Mouse (Mus musculus) urinary bladder, adult 2 months (tissue): ENCODE results near the gene Izumo1r. TPM values are rescaled to one million over a fixed set of nuclear protein-coding genes. Genes with fewer than 3 reads are reported as not detected.

Source experiments
- DNase-seq: peaks from one replicate; pipeline ENCODE4 v3.0.0; 2022; ENCODE audit warnings: low spot score
- polyA plus RNA-seq: library from polyadenylated mRNA; depleted of rRNA; stranded (reverse); fragments of >200 nt; gene quantifications from 2 replicates; pipeline ENCODE4 v1.2.3, GENCODE M21; 2012; rRNA removed

Gene Izumo1r
- 0.14 and 0.15 TPM in 2 replicates for polyA plus RNA-seq

DNA sequence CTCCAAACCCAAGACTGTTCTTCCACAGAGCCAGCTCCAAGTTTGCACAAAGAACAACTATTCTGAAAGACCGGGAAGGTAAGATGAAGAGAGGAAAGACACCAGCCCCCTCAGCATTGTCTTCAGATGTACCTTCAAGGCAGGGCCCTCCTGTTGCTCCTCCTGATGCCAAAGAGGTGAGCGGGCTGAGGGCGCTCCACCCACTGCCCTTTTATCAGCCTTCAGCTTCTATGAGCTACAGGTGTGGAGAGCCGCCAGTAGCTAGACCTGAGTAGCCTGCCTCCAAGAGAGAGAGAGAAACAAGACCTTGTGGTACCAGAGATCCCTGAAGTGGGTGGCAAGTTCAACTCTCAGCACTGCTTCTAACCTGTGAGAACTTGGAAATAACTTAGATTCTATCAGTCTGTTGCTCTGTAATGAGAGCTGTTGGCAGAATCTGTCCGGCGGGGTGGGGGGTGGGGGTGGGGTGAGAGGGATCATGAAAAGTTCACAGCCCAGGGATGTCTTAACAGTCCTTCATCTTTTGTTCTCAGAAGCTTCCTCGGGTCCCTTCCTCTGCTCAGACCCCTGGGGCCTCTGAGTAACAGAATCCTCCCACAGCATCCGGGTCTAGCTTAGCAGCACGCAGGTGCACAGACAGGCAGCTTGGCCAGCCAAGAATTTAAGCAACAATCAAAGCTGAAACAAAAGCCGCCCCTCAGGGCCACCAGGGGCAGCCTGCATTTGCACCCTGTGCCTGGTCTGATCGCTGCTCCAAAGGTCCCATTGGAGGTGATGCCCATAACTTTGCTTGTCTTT lies at the start of gene Izumo1r:
Gene Izumo1r (minus strand): TSS at position 369 of the 798 bp plus-strand sequence.
- DNase-seq, result no peak

DNA sequence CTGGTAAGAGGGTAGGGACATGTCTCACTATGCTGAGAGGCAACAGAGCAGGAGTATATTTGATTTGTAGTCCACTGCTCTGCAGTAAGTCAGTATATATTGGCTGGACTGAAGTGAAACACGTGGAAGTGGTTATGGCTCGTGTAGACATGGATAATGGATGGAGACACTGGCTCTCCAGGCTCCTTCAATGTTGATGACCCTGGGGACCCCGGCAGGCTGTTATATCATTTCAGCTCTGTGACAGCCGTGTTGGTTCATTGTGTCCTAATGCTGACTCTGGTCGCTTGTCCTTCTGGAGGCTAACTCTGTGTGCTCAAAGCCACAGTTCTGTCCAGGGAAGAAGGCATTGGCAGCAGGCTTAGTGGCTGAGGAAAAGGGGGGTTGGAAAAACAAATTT lies 47.3 kb upstream of the Izumo1r start:
- DNase-seq, result no peak

DNA sequence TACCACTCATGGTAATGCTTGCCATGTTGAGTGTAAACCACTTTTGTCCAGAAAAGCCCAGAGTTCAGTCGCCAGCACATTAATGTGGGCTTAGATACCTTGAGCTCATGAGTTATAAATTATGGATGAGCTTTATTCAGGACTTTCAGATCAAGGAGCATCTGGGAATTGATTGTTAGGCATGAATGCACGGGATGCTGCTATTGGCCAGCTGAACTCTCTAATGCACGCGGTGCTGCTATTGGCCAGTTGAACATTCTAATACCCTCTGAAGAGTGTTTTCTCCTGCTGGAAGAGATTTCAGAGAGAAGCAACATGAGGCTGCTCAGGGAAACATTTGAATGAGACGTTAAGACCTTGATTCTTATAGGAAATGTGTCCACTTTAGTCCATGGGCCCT lies 45.1 kb upstream of the Izumo1r start:
- DNase-seq, result no peak

DNA sequence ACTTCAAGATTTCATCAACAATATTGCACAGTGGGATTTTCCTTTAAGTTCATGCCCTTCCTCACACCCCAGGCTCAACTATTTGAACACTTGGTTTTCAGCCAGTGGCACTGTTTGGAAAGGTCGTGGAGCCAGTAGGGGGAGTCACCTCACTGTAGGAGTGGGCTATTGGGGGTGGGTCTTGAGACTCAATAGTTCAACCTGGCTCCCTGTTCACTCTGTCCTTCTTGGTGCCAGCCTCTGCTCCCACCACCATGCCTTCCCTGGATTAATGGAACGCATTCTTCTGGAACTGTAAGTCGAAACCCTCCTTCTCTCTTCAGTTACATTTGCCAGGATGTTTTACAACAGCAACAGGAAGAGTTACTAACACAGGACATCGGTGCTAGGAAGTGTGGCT lies 42.9 kb upstream of the Izumo1r start:
- DNase-seq, result no peak

DNA sequence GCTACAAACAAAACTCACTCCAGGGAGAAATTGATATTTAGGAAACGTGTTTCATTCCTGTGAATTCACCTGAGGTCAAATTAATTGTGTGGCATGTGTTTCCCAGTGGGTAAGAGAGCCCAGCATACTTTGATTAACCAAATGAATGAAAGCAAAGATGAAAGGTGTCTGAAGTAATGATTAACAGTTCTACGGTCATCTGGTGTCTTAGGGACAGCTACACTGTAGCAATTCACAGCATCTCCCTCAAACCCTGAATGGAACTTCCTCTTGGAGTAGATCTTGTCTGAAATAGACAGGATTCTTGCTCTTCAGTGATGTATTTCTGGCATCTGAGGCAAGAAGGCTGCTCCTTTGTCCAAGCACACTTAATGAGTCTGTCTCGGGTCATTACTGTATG lies 42.2 kb upstream of the Izumo1r start:
- no peak for DNase-seq

DNA sequence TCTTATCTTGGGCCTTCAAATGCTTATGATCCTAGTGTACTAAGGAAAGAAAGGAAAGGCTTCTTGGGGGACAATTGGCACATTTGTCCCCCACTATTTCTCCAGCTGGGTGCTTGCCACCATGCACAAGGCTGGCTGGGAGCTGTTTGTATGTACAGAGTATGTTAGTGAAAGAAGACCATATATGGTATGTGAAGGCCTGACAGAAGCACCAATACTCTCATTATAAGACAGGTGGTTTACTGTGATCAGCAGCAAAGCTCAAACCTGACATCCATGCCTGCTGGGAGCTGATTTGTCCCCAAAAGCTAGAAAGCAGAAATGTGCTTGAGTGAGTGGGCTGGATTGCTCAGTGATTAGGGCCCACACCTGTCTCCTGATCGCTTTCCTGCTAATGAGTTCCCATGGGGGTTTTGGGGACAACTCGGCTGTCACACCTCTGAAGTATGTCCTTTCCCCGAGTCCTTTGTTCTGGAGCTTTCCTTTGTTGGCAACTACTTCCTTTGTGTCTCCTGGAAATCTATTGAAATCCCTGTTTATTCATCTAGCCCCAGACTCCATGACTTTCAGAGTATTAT lies 38.5 kb upstream of the Izumo1r start:
- no peak for DNase-seq

DNA sequence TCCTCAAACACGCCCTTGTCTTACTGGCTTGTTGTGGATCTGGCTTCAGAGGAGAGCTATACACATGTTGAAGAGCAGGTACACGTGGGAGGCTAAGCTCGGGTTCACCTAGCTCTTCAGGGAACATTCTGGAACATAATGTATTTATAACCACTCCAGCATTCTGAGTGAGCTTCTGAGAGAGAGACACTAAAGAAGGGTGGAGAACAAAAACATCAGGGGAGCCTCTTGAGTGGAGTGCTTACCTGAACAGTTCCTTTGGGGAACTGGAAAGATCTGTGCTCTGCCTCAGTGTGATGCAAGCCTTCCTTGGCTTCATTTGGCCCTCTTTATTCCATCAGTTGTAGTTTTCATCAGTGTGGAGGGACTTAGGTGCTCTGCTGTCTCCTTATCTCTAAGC lies 35.9 kb upstream of the Izumo1r start:
- no peak for DNase-seq

DNA sequence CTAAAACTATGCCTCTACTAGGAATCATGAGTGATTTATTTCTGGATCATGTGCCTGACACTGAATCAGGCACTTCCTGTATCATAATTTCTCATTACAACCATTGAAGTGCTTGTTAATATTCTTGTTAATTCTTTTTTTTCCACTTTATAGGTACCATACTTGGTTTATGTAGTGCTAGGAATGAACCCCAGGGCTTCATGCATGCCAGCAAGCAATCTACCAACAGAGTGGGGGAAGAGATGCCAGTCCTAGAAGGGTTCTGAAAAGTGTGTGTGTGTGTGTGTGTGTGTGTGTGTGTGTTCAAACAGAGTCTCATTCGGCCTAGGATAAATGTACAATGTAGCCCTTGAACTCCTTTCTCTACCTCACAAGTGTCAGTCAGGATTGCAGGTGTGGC lies 33.6 kb upstream of the Izumo1r start:
- no peak for DNase-seq

DNA sequence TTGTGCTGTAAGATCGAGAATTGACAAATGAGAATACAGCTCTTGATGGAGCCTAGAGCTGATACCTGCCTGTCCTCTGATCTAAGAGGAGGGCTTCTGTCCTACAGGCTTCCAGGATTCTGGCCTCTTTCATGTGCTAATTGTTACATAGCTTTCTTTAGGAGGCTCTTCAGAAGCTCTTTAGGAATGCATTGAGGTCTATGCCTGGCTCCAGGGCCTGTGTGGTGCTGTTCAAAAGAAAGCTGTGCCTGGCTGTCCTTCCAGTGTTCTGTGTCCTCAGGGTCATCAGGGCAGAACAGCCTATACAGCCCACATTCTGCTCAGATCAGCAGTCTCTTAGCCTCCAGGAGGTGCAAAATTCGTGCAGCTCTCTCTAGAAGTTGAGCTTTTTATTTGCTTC lies 31.1 kb upstream of the Izumo1r start:
- DNase-seq, result no peak

DNA sequence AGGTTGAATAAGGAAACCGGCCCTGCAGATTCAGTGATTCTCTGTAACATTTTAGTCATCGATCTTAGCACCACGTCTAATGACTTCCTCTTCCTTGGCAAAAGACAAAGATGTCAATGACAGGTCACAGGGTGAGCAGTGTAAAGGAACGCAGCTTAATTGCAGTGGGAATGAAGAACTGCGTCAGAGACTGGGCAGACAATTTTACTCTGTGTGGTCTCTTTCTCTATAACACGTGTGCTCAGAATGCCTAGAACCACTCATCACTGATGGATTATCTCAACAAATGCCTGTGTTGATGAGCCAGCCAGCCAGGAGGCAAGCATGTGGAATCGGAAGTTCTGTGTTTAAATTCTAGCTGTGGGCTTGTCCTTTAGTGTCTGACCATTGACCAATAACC lies 28.2 kb upstream of the Izumo1r start:
- DNase-seq, result no peak

DNA sequence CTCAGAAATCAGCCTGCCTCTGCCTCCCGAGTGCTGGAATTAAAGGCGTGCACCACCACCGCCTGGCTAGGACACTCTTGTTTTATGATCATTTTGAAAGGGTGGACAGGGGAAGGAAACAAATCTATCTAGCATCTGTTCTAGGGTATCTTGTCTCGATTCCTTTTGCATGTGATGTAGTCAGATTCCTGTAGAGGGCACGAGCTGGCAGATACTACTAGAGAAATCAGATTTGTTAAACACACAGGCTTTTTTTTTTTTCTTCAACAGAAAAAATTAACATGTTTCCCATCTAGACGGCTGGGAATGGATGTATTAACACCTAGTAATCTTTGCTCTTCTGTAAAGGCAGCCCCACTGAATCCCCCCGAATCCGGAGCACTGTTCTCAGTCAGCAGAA lies 27.5 kb upstream of the Izumo1r start:
- DNase-seq, result no peak

DNA sequence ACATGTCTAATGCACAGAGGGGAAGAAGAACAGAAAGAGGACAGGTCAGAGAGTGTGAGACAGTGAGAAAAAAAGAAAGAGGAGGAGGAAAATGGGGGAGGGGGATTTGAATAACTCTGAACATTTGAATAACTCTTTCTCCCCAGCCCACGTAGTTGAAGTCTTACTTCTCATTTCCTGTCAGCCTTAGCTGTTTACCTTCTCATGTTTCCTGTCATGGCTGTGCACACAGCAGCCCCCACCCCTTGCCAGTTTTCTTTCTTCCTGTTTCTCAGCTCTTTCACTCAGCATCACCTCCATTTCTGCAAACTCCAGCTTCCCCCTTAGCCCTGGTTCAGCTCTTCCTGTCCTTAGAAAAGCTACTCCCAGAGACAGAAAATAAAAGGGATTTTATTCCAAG lies 22.8 kb upstream of the Izumo1r start:
- DNase-seq, result no peak

DNA sequence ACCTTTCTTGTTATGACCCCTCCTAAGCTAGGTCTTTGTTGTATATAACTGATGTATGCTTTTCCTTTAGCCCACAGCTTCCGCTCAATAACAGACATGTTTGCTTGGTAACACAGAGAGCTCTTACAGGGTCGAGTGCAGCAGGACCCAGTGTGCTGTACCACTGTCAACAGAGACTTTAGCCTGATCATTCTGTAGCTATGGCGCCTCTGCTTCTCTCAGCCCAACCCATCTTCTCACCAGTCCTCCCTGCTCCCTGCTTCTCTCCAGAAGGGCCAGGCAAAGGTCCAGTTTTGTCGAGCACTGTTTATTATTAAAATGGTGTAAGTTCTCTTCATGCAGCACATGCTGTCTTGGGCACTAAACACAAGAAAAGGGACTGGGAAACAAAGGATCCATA lies 19.9 kb upstream of the Izumo1r start:
- DNase-seq, result no peak

DNA sequence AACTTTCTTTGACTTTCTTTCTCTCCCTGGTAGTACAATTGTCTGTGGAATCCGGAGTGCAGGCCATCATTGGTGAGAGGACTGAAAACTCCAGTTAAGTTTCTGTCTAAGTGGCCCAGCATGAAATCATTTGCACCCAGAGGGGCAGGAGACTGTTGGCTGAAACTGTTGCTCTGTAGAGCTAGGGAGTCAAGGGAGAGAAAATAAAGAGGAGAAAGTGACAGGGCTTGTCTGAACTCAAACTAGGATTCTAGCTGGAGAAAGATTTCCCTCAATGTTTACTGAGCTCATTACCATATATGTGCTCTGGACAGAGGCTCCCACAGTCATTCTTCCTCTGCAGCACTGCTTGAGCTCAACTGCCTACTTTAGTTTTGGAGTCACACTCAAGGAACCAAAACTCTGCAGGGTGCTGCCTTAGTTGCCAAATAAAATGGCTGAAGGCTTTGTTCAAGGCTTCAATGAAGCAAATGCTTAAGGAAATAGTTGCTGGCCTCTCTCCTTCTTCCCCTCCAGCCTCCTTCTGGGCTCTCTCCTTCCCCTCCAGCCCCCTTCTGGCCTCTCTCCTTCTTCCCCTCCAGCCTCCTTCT lies 18.3 kb upstream of the Izumo1r start:
- no peak for DNase-seq

DNA sequence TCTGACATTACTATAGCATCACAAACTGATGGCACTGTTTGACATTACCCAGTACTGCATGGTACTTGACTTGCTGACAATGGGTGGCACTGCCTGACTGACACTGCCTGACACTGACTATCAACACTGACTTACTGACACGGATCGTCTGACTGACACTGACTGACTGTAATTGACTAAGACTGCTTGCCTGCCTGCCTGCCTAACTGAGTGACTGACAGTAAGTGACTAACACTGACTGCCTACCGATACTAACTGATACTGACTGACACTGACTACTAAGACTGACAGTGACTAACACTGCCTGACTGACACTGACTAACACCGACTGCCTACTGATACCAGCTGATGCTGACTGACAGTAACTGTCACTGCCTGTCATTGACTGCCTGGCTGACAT lies 17.5 kb upstream of the Izumo1r start:
- DNase-seq, result no peak

DNA sequence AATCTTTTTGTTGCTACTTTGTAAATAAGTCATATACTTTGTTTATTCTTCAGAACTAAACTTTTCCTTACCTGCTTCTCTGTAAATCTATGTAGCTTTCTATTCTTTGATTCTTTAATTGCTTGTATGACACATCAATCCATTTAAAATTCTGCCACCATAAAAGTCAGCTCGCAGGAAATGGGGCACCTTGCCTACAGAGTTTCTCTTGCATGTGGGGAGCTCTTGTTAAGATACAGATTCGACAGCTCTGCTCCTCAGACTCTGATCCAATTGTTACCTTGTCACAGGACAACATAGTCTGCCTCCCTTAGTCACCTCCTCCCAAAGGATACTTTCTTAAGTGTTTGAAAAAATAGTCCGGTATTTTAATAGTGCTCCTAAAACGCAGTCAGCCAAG lies 16.9 kb upstream of the Izumo1r start:
- DNase-seq, result no peak

DNA sequence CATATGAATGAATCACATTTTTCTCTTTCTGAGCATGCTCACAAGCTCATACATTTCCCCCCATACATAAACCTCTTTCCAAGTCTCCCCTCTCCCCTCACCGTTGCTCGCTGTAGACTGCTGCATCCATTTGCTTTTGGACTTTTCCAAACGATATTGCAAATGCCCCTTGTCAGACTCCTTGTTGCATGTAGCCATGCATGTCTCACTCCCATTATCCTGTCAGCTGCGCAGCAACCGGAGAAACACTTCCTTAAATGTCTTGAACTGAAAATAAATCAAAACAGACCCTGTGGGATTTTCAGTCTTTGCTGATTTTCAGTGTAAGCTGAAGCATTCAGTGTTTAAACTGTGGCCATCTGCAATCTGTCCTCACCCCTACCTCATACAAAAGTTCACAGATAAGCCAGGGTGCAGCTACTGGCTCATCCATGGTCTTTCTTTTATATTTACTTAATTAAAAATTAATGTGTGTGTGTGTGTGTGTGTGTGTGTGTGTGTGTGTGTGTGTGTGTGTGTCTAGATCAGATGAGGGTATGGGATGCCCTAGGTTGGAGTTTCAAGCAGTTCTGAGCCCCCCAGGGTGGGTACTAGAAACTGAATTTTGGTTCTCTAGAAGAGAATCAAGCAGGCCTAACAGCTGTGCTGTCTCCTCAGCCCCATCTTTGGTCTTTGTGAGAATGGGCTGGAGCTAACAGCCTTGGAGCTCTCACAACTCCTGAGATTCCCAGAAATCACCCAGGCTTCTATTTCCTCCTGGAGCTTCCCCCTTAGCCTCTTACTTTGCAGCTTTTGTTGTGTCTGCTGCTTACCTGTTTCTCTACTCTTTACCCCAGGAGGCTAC lies 15.3 kb upstream of the Izumo1r start:
- DNase-seq, result no peak

DNA sequence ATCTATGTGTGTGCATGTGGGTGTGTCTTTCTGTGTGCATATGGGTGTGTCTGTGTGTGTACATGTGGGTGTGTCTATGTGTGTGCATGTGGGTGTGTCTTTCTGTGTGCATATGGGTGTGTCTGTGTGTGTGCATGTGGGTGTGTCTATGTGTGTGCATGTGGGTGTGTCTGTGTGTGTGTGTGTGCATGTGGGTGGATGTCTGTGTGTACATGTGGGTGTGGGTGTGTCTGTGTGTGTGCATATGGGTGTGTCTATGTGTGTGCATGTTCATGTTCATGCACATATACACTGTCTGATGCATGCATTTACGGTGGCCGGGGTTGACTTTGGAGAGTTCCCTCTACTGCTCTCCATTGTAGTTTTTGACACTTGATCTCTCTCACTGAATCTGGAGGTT lies 13.9 kb upstream of the Izumo1r start:
- no peak for DNase-seq

DNA sequence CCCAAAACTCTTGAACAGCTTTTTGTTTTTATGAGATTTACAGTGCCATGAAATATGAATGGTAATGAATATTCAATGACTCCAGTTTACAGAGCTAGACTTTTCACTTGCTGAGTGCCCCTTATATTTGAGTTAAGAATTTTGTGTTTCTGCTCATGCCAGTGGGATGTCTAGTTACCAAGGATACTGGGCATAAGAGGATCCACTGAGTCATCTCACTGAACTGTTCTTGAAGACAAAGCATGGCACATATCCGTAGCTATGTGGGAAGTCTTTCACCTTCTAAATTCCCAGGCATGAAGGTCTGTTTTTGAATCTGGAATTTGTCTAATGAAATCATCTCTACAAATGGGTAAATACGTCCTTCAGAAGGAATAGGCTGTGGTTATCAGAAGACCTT lies 8.3 kb upstream of the Izumo1r start:
- DNase-seq, result no peak

DNA sequence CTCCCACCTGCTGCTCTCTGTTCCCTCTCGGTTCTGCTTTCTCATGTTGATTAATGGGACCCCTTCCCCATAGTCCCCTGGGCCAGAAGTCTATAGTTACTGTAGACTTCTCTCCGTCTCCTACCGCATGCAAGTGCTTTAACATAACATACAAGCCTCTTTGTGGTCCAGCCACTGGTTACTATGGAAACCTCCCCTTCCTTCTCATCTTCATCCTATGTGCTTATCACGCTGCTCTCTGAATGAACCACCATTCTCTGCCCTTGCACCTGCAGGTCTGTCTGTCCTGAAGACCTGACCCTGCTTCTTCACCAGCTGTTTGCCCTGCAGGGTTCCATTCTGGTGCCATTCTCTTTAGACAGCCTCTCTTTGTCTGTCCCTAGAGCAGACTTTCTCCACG lies 6.2 kb upstream of the Izumo1r start:
- no peak for DNase-seq

DNA sequence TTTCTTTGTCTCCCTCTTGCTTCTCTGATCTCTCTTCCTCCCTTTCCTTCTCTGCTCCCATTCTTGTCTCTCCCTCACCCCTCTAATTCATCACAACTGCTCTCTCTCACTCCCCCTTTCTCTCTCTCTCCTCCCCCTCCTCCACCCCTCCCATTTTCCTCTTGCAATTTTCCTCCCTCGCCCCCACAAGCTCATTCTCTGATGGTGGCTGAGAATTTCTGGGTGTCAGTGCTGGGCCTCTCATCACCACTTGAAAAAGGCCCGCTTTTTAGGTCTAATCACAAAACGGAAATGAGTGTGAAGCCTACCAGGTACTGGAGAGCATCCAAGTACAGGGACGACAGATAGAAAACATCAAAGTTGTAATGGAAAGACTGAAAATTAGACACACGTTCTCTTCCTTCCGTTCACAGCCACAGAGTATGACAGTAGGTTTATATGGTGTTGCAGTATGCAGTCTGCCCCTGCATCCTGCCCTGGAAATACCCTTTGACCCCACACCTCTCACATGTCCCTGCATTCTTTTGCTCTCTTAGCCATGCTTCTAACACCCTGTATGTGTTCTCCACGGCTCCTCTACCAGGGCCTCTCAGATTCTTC lies 4.2 kb upstream of the Izumo1r start:
- no peak for DNase-seq

DNA sequence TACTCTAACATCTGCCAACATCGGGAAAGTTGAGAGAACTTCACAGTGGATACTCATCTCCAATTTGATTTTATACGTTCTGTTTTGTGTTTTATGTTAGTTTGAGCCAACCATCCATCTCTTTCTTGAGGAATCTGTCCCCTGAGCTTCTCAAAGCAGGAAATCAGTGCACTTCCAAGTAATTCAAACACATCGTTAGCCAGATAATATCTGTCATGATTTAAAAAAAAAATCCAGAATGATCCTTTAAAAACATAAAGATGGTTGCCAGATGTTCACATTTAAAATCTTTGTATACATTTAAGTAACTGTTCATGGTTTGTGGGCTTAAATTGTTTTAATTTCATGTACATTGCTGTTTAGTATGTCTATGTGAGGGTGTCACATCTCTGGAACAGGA lies 2.2 kb upstream of the Izumo1r start:
- no peak for DNase-seq
